Mouse (Mus musculus): Measurements from ENCODE around the gene Trmt5. TPM values are rescaled to one million over a fixed set of nuclear protein-coding genes. Genes with fewer than 3 reads are reported as not detected.
A peak's percentile ranks its signal among the peaks of the same experiment; 100 is the strongest.

Trmt5 gene
- polyA plus RNA-seq, 1 experiment from 2014 or later: 14.8 TPM

DNA sequence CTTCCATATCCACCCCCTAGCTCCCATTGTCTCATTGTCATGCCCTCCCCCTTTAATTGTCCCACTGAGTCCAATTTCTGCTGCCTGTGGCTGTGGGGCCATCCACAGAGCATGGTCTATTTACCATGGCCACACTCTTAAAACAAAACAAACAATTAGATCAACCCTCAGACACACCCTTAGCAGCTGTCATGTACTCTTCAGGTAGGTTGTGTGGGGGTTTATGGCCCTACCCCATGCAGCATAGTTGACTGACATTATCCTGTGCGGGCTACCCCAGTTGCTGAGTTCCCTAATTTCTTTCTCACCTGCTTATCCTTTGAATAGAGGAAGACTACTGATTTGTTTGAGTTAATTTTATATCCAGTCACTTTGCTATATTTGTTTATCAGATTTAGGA, 26.2 kb downstream of the Trmt5 start:
- no peak for ATAC-seq
- no peak overlapping the region for H3K4me3 ChIP-seq (ENCODE audit: low read depth, low read length)
- no peaks in the 10 kb centered on the region for H3K36me3 ChIP-seq (ENCODE audit: control insufficient read depth, insufficient read depth, low read length)
- no peak overlapping the region for H3K27ac ChIP-seq (ENCODE audit: low read depth, low read length)
- no peaks in the 10 kb centered on the region for H3K4me1 ChIP-seq (ENCODE audit: control insufficient read depth, insufficient read depth, low read length)
- WGBS: 91% methylated on average over 1 of the region's 1 CpGs
- DNase-seq (ENCODE audit: low spot score): no peak
- H3K9ac ChIP-seq (ENCODE audit: low read length): no peak overlapping the region
- no peak overlapping the region for H3K4me2 ChIP-seq (ENCODE audit: low read length)
- no peaks in the 10 kb centered on the region for H3K27me3 ChIP-seq (replicated peaks; ENCODE audit: control insufficient read depth, insufficient read depth, low read length)
- H3K9me3 ChIP-seq (replicated peaks; ENCODE audit: control insufficient read depth, low read length): no peaks in the 10 kb centered on the region; the same call in 1 of the 2 replicates

DNA sequence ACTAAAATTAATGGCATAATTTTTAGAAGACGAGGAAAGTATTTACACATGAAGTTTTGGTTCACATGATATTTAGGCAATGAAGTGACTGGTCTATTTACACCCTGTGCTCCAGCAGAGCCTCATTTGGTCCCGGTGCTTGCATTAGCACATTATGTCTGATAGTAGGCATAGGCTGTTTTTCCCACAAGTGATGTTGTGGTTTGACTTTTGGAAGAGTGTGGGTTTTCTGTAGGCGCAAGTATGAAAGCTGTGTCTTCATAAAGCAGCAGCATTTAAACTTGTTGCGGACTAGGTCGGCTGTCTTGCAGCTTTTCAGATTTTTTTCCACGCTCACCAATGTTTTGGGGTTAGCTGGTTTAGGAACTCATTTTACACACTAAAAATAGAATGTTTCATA, 27.2 kb downstream of the Trmt5 start:
- Histone ChIP-seq H3K36me3 (ENCODE audit: control insufficient read depth, insufficient read depth, low read length) (no peaks in the 10 kb centered on the region), H3K9ac (ENCODE audit: low read length) (no peak overlapping the region), H3K4me3 (ENCODE audit: low read depth, low read length) (no peak overlapping the region), H3K4me2 (ENCODE audit: low read length) (no peak overlapping the region), H3K4me1 (ENCODE audit: control insufficient read depth, insufficient read depth, low read length) (no peaks in the 10 kb centered on the region), H3K9me3 (replicated peaks; ENCODE audit: control insufficient read depth, low read length) (no peaks in the 10 kb centered on the region; the same call in 1 of the 2 replicates), H3K27ac (ENCODE audit: low read depth, low read length) (no peak overlapping the region), H3K27me3 (replicated peaks; ENCODE audit: control insufficient read depth, insufficient read depth, low read length) (no peaks in the 10 kb centered on the region)
- ATAC-seq (no peak), DNase-seq (ENCODE audit: low spot score) (no peak)
- 96% methylated on average over 6 of the region's 6 CpGs for WGBS

DNA sequence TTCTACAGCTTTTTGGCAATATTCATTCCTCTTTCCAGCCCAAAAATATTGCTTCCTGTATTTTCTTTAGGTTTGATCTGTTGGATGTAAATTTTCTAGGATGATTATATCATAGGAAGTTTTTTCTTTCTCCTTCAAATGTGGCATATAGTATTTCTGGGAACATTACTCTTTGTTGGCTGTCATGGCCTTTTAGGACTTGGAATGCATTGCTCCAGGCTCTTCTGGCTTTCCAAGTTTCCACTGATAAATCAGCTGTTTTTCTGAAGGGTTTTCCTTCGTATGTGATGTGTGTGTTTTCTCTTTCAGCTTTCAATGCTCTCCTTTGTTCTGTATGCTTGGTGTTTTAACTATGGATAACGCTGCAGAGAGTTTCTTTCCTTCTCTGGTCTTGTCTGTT, 31.5 kb downstream of the Trmt5 start:
- Histone ChIP-seq H3K27me3 (replicated peaks; ENCODE audit: control insufficient read depth, insufficient read depth, low read length) (no peaks in the 10 kb centered on the region), H3K4me1 (ENCODE audit: control insufficient read depth, insufficient read depth, low read length) (no peaks in the 10 kb centered on the region), H3K9ac (ENCODE audit: low read length) (no peak overlapping the region), H3K9me3 (replicated peaks; ENCODE audit: control insufficient read depth, low read length) (no peaks in the 10 kb centered on the region), H3K4me3 (ENCODE audit: low read depth, low read length) (no peak overlapping the region), H3K36me3 (ENCODE audit: control insufficient read depth, insufficient read depth, low read length) (no peaks in the 10 kb centered on the region), H3K27ac (ENCODE audit: low read depth, low read length) (no peak overlapping the region), H3K4me2 (ENCODE audit: low read length) (no peak overlapping the region)
- 69% methylated on average over 2 of the region's 2 CpGs for WGBS
- ATAC-seq: no peak
- no peak for DNase-seq (ENCODE audit: low spot score)

DNA sequence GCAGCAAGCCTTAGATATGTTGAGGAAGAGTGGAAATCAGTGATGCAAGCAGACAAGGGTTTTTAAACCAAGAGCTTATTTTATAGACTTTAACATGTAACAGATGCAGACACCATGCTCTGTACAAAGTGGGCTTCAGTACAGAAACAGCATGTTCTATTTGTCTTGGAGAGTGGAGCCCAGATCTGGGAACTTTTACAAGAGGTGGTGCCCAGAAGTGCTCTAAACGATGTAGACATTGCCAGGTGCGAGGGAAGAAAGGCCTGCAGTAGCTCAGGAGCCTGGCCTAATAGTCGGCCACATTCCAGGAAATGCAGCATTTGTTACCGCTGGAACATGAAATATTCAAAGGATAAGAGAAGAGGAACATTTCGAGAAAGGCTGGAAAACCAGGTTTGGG, 40.8 kb downstream of the Trmt5 start:
- H3K4me3 ChIP-seq (ENCODE audit: low read depth, low read length): no peak overlapping the region
- no peaks in the 10 kb centered on the region for H3K27me3 ChIP-seq (replicated peaks; ENCODE audit: control insufficient read depth, insufficient read depth, low read length)
- H3K4me2 ChIP-seq (ENCODE audit: low read length): no peak overlapping the region
- H3K9me3 ChIP-seq (replicated peaks; ENCODE audit: control insufficient read depth, low read length): no peaks in the 10 kb centered on the region
- no peaks in the 10 kb centered on the region for H3K36me3 ChIP-seq (ENCODE audit: control insufficient read depth, insufficient read depth, low read length)
- H3K4me1 ChIP-seq (ENCODE audit: control insufficient read depth, insufficient read depth, low read length): no peaks in the 10 kb centered on the region
- ATAC-seq (no peak), DNase-seq (ENCODE audit: low spot score) (no peak)
- WGBS: 84% methylated on average over 5 of the region's 5 CpGs
- no peak overlapping the region for H3K9ac ChIP-seq (ENCODE audit: low read length)
- no peak overlapping the region for H3K27ac ChIP-seq (ENCODE audit: low read depth, low read length)

DNA sequence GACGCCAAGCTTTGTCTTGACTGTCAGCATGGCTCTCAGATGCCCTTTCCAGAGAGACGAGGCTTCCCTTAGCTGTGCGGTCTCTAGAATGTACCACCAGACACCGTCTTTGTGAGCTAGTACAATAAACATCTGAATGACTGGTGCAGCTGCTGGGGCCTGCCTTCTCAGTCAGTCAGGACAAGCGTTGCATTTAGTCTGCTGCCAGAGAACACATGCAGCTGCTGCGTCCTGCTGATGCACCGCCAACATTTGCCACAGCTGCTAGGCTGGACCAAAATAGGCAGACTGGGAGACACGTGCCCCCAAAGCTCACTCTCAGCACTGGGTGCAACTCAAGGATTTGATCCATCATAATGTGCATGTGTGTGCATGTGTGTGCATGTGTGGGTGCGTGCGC, 44.5 kb downstream of the Trmt5 start:
- Histone ChIP-seq H3K9ac (ENCODE audit: low read length) (no peak overlapping the region), H3K27me3 (replicated peaks; ENCODE audit: control insufficient read depth, insufficient read depth, low read length) (no peaks in the 10 kb centered on the region), H3K4me3 (ENCODE audit: low read depth, low read length) (no peak overlapping the region), H3K36me3 (ENCODE audit: control insufficient read depth, insufficient read depth, low read length) (no peaks in the 10 kb centered on the region), H3K27ac (ENCODE audit: low read depth, low read length) (peak overlapping the region; percentile 41; the same call in 1 of the 2 replicates), H3K4me1 (ENCODE audit: control insufficient read depth, insufficient read depth, low read length) (no peaks in the 10 kb centered on the region), H3K4me2 (ENCODE audit: low read length) (no peak overlapping the region), H3K9me3 (replicated peaks; ENCODE audit: control insufficient read depth, low read length) (no peaks in the 10 kb centered on the region)
- ATAC-seq: peak; percentile 91
- peak; percentile 74 for DNase-seq (ENCODE audit: low spot score)
- 55% methylated on average over 10 of the region's 10 CpGs for WGBS

DNA sequence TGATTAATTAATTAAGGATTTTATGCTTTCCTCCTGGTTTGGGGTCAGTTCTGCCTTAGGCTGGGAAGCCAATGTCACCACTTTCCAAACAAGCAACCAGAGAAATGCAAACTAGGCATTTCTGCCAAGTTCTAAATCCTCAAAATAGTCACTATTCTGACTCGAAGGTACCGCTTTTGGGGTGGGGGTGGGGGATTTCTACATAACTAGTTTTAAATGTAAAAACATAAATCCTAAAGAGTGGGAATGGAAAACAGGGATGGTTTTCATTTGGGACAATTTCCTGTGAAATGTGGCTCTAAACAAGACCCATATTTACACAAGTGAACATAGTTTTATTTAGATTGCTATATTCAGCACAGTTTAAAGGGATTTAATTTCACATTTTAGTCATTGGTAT, 53.9 kb downstream of the Trmt5 start:
- Histone ChIP-seq H3K27me3 (replicated peaks; ENCODE audit: control insufficient read depth, insufficient read depth, low read length) (no peaks in the 10 kb centered on the region), H3K9ac (ENCODE audit: low read length) (no peak overlapping the region), H3K4me2 (ENCODE audit: low read length) (no peak overlapping the region), H3K27ac (ENCODE audit: low read depth, low read length) (no peak overlapping the region), H3K9me3 (replicated peaks; ENCODE audit: control insufficient read depth, low read length) (no peaks in the 10 kb centered on the region), H3K36me3 (ENCODE audit: control insufficient read depth, insufficient read depth, low read length) (no peaks in the 10 kb centered on the region), H3K4me3 (ENCODE audit: low read depth, low read length) (no peak overlapping the region), H3K4me1 (ENCODE audit: control insufficient read depth, insufficient read depth, low read length) (no peaks in the 10 kb centered on the region)
- 87% methylated on average over 2 of the region's 2 CpGs for WGBS
- no peak for DNase-seq (ENCODE audit: low spot score)
- no peak for ATAC-seq

DNA sequence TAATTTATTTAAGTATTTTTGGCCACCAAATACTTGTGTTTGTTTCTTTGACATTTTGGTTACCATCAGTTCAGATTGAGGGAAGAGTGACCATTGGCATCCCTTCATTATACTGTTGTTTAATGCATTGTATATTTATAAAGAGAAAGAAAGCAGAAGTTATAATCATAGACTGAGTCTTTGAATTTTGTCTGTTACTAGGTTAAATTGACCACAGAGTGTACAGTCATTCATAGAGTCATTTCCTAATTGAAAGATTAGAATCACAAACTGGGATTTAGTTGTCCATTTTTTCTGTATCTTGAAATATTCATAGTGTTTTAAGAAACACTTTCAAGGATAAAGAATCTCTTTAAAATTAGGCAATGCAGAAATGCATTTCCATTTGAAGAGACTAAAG, 55.0 kb downstream of the Trmt5 start:
- Histone ChIP-seq H3K4me3 (ENCODE audit: low read depth, low read length) (no peak overlapping the region), H3K4me2 (ENCODE audit: low read length) (no peak overlapping the region), H3K4me1 (ENCODE audit: control insufficient read depth, insufficient read depth, low read length) (no peaks in the 10 kb centered on the region), H3K27me3 (replicated peaks; ENCODE audit: control insufficient read depth, insufficient read depth, low read length) (no peaks in the 10 kb centered on the region), H3K9me3 (replicated peaks; ENCODE audit: control insufficient read depth, low read length) (no peaks in the 10 kb centered on the region), H3K9ac (ENCODE audit: low read length) (no peak overlapping the region), H3K36me3 (ENCODE audit: control insufficient read depth, insufficient read depth, low read length) (no peaks in the 10 kb centered on the region), H3K27ac (ENCODE audit: low read depth, low read length) (no peak overlapping the region)
- ATAC-seq: no peak
- DNase-seq (ENCODE audit: low spot score): no peak

DNA sequence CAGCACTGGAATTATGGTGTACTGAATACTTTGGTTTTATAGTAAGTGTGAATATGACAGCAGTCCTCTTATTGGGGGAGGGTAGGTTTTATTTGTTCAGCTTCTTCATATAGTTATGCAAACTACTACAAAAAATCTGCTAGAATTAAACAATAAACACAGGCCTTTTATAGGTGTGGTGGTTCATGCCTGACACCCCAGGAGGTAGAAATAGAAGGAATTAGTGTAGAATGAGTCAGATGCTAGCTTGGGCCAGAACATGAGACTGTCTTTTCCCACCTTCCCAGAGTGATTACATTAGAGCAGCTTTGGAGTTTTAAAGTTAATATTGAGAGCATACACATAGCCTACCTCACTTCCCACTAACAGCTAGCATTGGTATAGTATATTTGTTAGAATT, 56.3 kb downstream of the Trmt5 start:
- Histone ChIP-seq H3K9ac (ENCODE audit: low read length) (no peak overlapping the region), H3K4me2 (ENCODE audit: low read length) (no peak overlapping the region), H3K9me3 (replicated peaks; ENCODE audit: control insufficient read depth, low read length) (no peaks in the 10 kb centered on the region), H3K4me1 (ENCODE audit: control insufficient read depth, insufficient read depth, low read length) (no peaks in the 10 kb centered on the region), H3K27me3 (replicated peaks; ENCODE audit: control insufficient read depth, insufficient read depth, low read length) (no peaks in the 10 kb centered on the region), H3K36me3 (ENCODE audit: control insufficient read depth, insufficient read depth, low read length) (no peaks in the 10 kb centered on the region), H3K27ac (ENCODE audit: low read depth, low read length) (no peak overlapping the region), H3K4me3 (ENCODE audit: low read depth, low read length) (no peak overlapping the region)
- DNase-seq (ENCODE audit: low spot score) (no peak), ATAC-seq (no peak)

All from forebrain, embryonic 14.5 days (tissue).